Mouse (Mus musculus): ENCODE measurements around the gene Rb1.

Gene Rb1

DNA sequence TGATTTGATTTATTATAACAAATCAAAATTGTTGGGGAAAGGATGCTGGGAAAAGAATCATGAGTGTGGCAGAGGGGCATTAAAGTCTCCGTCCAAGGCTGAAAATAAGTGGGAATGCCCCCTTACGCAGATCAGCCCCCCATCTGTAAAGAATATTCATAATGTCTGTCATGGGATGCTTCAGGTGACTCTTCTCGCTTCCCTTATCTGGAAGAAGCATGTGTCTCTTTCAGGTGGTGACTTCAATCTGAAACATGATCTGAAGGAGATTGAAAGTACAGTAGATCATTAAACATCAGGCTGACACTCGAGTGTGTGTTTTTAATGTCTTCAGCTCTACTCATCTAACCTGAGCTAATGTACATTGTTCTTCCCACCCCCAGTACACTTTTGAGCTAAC is 180.1 kb downstream of the Rb1 start:
- no peak for DNase-seq (ENCODE audit: low spot score)

DNA sequence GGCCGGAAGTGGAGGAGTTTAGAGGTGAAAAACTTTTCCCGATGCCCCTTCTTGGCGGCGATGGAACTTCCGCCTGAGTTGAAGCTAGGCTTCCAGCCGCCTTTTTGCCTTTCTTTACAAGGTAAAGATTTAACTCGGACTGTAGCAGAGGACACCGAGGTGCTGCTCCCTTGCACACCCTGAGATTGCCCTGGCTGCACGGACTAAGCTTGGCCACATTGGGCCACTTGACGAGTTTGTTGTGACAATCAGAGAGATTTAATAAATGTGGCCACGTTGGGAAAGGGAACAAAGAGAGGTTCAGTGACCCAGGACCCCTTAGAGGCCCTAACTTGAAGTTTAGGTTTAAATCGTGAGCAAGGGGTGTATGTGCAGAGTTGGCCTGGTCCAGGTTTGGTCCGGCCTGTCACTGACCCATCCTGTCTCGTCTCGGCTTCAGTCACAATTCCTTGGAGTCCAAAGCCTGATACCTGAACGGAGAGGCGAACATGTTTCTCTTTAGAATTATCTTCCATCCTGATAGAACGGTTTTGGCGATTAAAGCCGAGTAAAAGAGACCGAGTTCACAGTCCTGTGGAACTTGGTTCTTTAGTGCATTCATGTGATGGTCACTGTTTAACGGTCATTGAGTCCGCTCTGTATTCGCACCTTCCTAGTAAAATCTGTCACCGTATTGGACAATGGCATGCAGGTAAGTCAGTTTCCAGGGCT is 181.8 kb downstream of the Rb1 start:
- no peak for DNase-seq (ENCODE audit: low spot score)

DNA sequence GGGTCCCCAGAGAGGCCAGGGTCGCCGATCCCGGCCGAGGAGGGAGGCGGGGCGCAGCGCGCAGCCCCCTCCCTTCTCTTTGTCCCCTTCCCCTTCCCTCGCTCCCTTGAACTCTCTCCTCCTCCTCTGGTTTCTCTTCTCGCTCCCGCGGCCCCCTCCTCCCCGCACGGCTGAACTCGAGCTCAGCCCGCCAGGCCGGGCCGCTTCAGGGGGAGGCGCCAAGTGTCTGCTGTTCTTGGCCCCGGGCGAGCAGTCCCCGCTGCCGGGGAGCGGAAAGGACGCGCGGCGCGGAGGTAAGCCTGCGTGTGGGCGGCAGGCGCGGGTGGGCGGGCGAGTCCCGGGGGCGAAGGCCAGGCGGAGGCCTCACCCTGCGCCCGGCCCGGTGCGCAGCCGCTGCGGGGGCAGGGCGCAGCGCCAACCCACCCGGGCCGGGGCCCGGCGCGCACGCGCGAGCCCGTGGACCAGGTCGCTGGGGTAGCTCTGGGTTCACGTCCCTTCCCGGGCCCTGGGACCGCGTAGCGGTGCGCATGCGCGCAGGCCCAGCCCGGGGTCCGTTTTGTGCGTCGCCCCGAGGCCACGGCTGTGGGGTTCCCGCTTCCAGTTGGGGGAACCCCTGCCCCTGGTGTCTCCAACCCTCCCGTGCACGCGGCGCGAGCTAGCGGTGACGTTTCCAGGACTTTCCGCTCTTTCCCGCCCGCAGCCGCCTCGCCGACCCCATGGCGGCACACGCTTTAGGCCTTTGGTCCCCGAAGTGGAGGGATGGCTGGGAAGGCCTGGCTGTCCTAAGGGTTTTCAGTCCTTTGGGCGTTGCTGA is 182.5 kb downstream of the Rb1 start:
- DNase-seq (ENCODE audit: low spot score): peak; percentile 36

DNA sequence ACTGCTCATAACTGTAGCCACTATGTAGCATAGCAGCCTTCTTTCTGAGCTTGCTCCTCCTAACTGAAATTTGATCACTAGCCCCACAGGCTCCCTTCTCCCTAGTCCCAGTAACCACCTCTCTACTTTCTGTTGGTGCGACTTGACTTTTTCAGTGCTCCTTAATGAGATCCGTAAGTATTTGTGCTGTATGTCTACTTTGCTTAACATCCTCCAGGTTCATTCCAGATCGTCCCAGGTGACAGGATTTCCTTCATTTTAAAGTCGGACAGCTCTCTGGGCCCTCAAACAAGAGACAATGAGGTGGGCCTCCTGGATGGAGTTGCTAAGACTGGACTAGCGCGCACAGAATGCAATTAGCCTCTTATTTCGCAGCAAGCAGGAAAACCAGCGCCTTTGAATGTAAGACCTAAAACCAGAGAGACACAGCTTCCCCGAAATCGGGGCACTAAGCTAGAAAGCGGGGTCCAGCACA is 183.2 kb downstream of the Rb1 start:
- DNase-seq (ENCODE audit: low spot score): no peak

DNA sequence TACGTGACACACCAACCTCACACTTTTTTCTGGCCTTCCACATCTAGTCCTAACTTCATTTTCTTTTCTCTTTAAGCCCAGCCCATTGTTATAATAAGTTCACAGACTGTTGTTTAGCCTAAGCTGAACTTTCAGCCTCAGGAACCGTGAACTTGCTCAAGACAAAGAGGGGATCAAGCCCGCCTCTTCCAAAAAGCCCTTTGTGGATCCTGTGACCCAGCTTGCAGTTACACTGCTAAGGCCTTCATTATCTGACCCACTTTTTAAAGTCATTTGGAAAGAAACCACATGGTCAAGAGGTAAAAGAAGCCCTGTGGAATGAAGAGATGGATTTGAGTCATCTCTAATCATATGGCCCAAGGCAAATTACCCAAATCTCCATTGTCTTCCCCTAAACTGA is 183.8 kb downstream of the Rb1 start:
- DNase-seq (ENCODE audit: low spot score): no peak

DNA sequence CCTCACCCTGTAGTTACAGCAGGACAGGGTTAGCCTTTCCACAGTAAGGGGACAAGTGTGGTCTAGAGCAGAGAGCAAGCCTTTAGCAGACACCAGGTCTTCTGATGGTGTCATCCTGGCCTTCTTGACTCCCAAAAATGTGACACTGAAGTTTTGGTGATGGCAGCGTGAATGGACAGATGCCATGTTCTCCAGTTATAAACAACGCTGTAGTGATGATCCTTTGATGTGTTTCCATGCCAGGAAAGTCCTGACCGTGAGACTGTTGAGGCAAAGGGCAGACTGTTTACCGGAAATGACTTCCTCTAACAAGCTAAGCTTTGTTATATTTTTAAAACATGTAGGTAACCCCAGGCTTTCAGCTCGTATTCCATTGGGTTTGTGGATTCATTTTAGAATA is 185.8 kb downstream of the Rb1 start:
- DNase-seq (ENCODE audit: low spot score): no peak

GRCm38 (mm10) chr14:73138483-73138882 is 187.1 kb downstream of the Rb1 start:
- DNase-seq (ENCODE audit: low spot score): no peak

- DNase-seq (ENCODE audit: low spot score): no peak
Observed at GRCm38 (mm10) chr14:73137234-73137633, 188.4 kb downstream of the Rb1 start.

All from urinary bladder, postnatal 10 days (tissue).